Mouse (Mus musculus): ENCODE measurements around the gene Apoc3. TPM values are rescaled to one million over a fixed set of nuclear protein-coding genes. Genes with fewer than 3 reads are reported as not detected.
A peak's percentile ranks its signal among the peaks of the same experiment; 100 is the strongest.

Apoc3 gene
- total and polyA plus RNA-seq, 3 experiments, result not detected

DNA sequence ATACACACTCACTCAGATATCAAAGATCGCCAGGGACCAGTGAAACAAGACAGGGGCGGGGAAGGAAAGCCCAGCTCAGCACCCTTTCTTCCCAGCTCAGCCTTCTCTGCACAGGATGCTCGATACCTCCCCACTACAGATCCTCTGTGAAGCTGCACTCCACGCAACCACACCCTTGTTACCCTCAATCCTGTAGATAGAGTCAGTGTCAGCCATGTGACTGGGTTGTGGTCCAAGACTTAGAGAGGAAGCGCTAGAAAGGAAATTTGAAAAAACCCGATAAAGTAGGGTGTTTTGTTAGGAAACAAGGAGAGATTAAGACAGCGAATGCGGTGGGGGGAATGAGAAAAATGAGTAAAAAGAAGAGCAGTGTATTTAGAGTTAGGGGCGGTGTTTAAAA lies 36.6 kb upstream of the Apoc3 start:
- H3K9ac ChIP-seq (ENCODE audit: insufficient read depth, low read depth), result peak overlapping the region; percentile 39
- no peak overlapping the region for H3K27ac ChIP-seq (ENCODE audit: insufficient read depth, low read depth)

DNA sequence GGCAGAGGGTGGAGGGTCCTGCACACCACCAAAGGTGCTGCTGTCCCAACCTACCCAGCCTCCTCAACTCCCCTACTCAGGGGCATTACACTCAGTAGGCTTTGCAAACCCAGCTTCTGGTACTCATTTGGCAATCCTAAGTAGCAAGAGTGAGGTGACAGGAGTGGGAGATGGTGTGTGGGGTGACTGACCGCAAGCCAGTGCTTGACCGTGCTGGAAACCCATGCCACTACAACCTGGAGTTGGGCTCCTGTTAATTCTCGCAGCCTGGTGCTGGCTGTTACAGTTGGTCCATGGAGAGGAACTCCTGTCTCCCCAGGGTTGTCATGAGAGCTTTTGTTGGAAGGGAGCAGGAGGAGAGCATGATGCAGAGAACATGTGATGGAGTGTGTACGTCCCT lies 35.3 kb upstream of the Apoc3 start:
- H3K27me3 ChIP-seq (replicated peaks), result no peaks in the 10 kb centered on the region
- in situ Hi-C loops (cut with MboI; ENCODE audit: low pct_ligation_motif_present, low pct_unique_long_range_greater_than_20kb, low sequenced_read_pairs) (no loop called here), dilution Hi-C loops (cut with MboI; ENCODE audit: extremely low pct_ligation_motif_present, extremely low pct_unique_long_range_greater_than_20kb, low sequenced_read_pairs) (no loop called here)
- peaks cover 13 to 28% of the 10 kb centered on the region in 2 experiments for H3K36me3 ChIP-seq (replicated peaks in 1 of 2; ENCODE audit: control insufficient read depth in 1 of 2, insufficient read depth in 1 of 2, low read length in 1 of 2)
- H3K4me3 ChIP-seq (replicated peaks in 1 of 3; ENCODE audit: low read depth in 2 of 3, low read length in 2 of 3, poor library complexity in 1 of 3), result no peak overlapping the region
- H3K4me2 ChIP-seq (ENCODE audit: insufficient read depth, low read depth, poor library complexity, severe bottlenecking), result no peak overlapping the region
- no peak for TF ChIP-seq CTCF (conservative IDR thresholded peaks at IDR 0.05 in 1 of 2, IDR thresholded peaks at IDR 0.05 in 1 of 2; ENCODE audit: low read depth in 2 of 2, low read length in 2 of 2)
- no peak for TF ChIP-seq MAX (IDR thresholded peaks at IDR 0.05; ENCODE audit: low read length)
- TF ChIP-seq IRF4 (IDR thresholded peaks at IDR 0.05; ENCODE audit: low read depth, low read length), result no peak
- no peak for TF ChIP-seq ZC3H11A (IDR thresholded peaks at IDR 0.05; ENCODE audit: low read depth, low read length)
- TF ChIP-seq RAD21 (IDR thresholded peaks at IDR 0.05; ENCODE audit: low read depth, low read length), result no peak
- TF ChIP-seq KAT2A (IDR thresholded peaks at IDR 0.05; ENCODE audit: insufficient replicate concordance, low read length), result no peak
- TF ChIP-seq NRF1 (IDR thresholded peaks at IDR 0.05; ENCODE audit: low read depth, low read length), result no peak
- no peak for TF ChIP-seq POLR2AphosphoS2 (IDR thresholded peaks at IDR 0.05; ENCODE audit: low read depth, low read length)
- no peak for TF ChIP-seq E2F4 (IDR thresholded peaks at IDR 0.05; ENCODE audit: insufficient replicate concordance, low read depth, low read length)
- no peak for TF ChIP-seq ZMIZ1 (IDR thresholded peaks at IDR 0.05; ENCODE audit: low read depth, low read length)
- TF ChIP-seq USF1 (IDR thresholded peaks at IDR 0.05; ENCODE audit: low read depth, low read length), result no peak
- no peak for TF ChIP-seq MAFK (IDR thresholded peaks at IDR 0.05; ENCODE audit: insufficient replicate concordance, low read length)
- no peak for TF ChIP-seq HCFC1 (IDR thresholded peaks at IDR 0.05; ENCODE audit: low read depth, low read length)
- no peak for TF ChIP-seq JUN (IDR thresholded peaks at IDR 0.05; ENCODE audit: insufficient read depth, low read depth, low read length)
- TF ChIP-seq SMC3 (IDR thresholded peaks at IDR 0.05; ENCODE audit: low read depth, low read length), result no peak
- no peak for TF ChIP-seq USF2 (conservative IDR thresholded peaks at IDR 0.05; ENCODE audit: low read depth, low read length)
- no peak for TF ChIP-seq BHLHE40 (IDR thresholded peaks at IDR 0.05; ENCODE audit: low read depth, low read length)
- DNase-seq (ENCODE audit: extremely low read depth), result no peak
- H3K27ac ChIP-seq (ENCODE audit: insufficient read depth, low read depth), result no peak overlapping the region
- H3K79me2 ChIP-seq (replicated peaks; ENCODE audit: control insufficient read depth, extremely low read depth, insufficient read depth, poor library complexity, severe bottlenecking), result peaks cover 17% of the 10 kb centered on the region
- no peaks in the 10 kb centered on the region for H3K9me3 ChIP-seq (replicated peaks; ENCODE audit: low read length)
- peaks cover 6 to 23% of the 10 kb centered on the region in 2 experiments for H3K4me1 ChIP-seq (ENCODE audit: control insufficient read depth in 1 of 2, insufficient read depth in 2 of 2)
- no peak overlapping the region for H3K9ac ChIP-seq (ENCODE audit: insufficient read depth, low read depth)

More for the DNA sequence above, 36.6 kb upstream of the Apoc3 start:
- in situ Hi-C loops (cut with MboI; ENCODE audit: low pct_ligation_motif_present, low pct_unique_long_range_greater_than_20kb, low sequenced_read_pairs), result no loop called here
- Histone ChIP-seq H3K9me3 (replicated peaks; ENCODE audit: low read length) (no peaks in the 10 kb centered on the region), H3K79me2 (replicated peaks; ENCODE audit: control insufficient read depth, extremely low read depth, insufficient read depth, poor library complexity, severe bottlenecking) (peaks cover 17% of the 10 kb centered on the region), H3K4me3 (replicated peaks in 1 of 3; ENCODE audit: low read depth in 2 of 3, low read length in 2 of 3, poor library complexity in 1 of 3) (peak overlapping the region in 2 of 3 experiments; percentile 91 to 98), H3K36me3 (replicated peaks in 1 of 2; ENCODE audit: control insufficient read depth in 1 of 2, insufficient read depth in 1 of 2, low read length in 1 of 2) (peaks cover 26 to 41% of the 10 kb centered on the region in 2 experiments), H3K4me1 (ENCODE audit: control insufficient read depth in 1 of 2, insufficient read depth in 2 of 2) (peaks cover 6 to 23% of the 10 kb centered on the region in 2 experiments), H3K4me2 (ENCODE audit: insufficient read depth, low read depth, poor library complexity, severe bottlenecking) (peak overlapping the region; percentile 70), H3K27me3 (replicated peaks) (no peaks in the 10 kb centered on the region)
- DNase-seq (ENCODE audit: extremely low read depth), result no peak
- no peak for TF ChIP-seq CTCF (conservative IDR thresholded peaks at IDR 0.05 in 1 of 2, IDR thresholded peaks at IDR 0.05 in 1 of 2; ENCODE audit: low read depth in 2 of 2, low read length in 2 of 2)
- dilution Hi-C loops (cut with MboI; ENCODE audit: extremely low pct_ligation_motif_present, extremely low pct_unique_long_range_greater_than_20kb, low sequenced_read_pairs), result no loop called here

Measured in CH12.LX (cell line).